Mouse (Mus musculus) c-Kit-positive CD71-positive TER-119-negative erythroid progenitor cells, embryonic 14.5 days (primary cell): ENCODE data around the gene Trim44.

ENCODE experiments used
- DNase-seq: peaks from one replicate; pipeline ENCODE4 v3.0.0-alpha.2; 2013; ENCODE audit warnings: low read depth

Gene Trim44

DNA sequence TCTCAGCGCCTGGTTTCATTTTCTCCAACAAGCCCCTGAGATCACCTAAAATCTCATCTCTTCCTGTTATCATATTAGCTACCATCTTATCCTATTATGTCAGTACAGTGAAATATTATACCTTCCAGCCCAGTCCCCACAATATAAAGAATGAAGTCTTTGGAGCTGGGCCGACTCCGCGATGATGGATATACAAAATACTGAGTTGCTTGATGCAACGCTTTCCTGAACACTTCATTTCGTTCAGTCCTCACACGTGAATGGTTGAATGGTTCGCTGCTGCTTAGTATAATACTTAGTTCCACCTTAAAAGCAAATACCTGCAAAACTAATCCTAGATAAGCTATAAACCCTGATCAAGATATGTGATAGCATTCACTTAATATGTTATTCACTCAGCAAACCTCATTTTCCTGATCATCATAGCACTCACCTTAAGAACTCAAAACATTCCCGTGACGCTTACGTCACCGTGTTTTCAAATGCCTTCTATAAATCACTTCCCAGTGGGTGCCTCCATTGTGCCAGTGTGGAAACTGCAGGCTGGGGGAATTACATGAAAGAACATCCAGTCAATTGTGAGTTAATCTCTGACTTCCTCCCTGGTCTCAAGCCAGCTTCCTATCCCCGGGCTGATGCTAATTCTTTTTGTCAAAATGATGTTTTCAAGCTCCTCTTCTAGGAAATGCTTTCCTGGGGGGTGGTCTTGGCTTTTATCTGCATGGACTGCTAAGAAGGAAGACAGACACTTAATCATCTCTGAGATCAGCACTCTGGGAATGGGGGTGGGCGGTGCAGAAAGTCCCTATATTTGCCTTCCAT, at the start of gene Trim44:
Gene Trim44 (minus strand): TSS at position 466 of the 822 bp plus-strand sequence.
- no peak for DNase-seq

DNA sequence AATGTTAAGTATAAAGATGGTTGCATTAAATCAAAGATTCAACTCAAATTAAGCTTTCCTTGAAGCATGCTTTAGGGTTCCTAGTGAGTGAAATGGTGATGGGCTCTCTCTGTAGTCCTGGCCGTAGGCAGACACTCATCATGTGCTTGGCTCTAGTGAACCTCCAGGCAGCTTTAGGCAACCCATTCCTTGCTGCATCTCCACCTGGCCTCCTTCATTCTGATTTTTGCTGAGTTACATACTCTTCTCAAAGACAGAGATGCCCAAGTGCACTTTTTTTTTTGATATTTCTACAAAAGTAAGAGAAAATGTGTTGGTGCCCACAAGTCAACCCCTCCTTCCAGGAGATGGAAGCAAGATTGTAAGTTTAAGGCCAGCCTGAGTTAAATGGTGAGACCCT, 47.5 kb upstream of the Trim44 start:
- no peak for DNase-seq

DNA sequence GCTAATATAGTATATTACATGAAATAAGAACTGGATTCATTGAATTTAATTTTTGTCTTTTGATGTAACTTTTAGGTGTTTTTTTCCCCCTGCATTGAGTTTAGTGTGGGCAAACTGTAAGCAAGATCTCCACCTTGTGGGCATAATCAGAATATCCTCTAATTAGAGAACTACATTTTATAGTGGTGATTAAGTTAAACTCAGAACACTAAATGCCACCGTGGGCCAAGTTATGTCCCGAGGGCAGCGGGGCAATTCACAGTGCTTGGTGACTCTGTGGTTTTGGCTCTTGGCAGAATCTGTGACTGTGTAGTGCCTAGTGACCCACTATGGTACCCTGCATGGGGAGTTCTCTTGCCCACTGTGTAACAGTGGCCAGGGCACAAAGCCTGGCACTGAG, 45.8 kb upstream of the Trim44 start:
- no peak for DNase-seq

DNA sequence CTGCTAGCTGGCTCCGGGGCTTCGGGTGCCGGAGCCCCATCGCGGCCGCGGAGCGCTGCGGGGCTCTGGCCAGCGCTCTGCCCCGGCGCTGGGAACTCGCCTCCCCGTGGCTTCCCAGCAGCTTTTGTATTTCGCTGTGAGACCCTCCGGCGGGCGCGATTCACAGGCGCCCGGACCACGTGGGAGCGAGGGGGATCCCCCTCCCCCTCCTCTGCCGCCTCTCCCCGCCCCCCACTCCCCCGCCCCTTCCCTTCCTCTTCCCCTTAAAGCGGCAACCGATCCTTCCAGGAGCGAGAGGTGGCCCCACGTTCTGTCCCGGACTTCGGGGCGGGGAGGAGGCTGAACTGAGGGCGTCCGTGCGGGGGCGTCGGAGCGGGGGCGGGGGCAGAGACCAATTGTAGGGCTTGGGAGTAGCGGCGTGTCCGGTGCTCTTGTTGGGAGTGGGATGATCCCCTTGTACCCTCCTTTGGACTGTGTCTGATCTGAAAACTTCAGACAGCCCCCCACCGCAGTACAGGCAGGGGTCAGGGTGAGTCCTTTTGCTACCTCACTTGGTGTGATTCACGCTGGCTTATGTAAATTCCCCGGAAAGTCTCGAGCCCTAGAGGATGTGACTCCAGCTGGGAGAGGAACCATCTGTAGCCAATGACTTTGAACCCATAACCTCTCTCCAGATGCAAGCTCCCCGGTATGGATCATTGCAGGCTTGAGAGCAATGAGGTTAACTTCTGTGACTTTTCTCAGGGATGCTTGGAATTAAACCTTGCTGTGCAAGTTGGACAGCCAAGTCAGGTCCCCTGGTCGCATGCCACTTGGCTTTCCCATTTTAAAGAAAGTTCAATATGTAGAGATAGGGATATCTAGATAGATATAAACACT, 44.3 kb upstream of the Trim44 start, which contains the start of gene Fjx1:
Gene Fjx1 (minus strand): TSS at position 829 of the 879 bp plus-strand sequence.
- DNase-seq: no peak

DNA sequence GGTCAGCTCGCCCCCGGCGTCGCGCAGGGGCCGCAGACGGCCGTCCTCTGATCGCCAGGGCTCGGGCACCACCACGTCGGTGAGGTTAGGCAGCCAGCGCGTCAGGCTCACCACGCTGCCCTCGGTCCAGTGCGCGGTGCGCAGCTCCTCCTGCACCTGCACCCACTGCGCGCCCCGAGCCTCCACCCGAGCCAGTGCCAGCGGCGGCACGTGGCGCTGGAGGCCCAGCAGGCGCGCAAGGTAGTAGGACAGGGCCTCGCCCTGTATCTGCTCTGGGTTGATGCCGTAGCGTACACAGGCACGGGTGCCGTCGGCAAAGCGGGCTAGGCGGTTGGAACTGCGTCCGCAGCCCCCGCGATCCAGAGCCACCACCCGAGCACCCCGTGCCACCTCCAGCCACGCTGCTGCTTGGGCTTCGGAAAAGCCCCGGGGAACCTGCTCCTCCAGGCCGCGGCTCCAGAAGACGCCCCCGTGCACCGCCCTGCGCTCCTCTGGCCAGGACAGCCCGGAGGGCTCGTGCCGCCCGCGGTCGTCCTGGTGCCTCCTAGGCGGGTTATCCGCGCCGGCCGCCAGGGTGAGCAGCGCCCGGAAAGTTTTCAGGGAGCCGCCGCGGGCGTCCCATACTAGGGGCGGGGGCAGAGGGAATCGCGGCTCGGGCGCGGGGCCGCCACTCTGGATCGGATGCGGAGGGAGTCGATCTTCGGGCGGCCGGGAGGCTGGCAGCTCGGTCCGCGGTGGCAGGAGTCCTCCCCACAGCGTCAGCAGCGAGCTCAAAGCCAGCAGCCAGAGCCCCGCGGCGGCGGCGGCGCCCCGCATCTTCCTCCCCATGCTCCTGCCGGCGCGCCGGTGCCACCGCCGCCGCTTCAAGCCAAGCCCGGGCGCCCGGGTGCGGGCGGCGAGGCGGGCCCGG, 43.4 kb upstream of the Trim44 start:
- DNase-seq: no peak

DNA sequence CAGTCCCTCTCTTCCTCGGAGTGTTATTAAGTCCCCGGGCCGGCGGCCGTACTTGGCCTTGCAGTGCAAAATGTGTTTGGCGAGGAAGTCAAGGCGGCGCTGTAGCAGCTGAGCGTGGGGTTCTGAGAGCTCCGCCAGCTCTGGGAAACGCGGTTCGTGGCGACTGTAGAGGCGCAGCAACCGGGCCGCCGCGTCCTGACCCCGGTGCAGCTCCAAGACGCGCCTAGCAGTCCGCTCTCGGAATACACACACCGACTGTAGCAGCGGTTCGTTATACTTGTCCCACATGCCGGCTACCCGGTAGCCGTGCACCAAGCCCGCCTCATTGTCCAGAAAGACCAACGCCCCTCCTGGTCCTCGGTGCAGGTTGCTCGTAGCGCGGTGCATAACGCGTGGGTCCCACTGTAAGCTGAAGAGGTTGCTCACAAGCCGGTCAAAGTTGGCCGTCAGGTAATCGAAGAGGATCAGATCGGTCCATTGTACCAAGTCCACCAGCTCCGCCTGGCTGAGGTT, 42.7 kb upstream of the Trim44 start:
- DNase-seq: no peak

DNA sequence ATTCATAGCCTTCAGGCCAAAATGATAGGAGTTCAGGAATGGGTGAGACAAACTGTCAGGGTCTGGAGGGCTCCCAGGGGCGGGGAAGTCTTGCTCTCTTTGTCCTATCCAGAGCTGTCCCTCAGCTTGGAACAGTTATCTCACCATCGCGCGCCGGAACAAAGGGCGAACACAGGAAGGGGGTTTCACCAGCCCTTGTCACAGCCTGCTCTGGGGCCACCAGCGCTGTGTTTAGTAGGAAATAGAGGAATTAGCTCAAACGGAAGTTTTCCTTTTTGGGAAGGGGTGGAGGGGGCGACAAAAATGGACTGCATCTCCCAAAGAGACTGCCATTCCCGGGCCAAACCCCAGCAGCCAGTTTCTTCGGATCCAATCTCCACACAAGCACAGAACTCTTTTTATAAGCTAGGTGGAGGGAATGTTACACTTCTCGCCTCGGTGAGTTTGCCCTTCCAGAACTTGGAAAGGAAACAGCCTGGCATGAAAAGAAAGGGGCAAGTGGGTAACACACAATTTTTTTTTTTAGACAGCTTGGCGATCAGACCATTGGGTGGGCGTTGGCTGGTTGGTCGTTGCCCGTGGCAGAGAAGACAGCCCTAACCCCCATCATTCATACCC, 42.1 kb upstream of the Trim44 start:
- no peak for DNase-seq

DNA sequence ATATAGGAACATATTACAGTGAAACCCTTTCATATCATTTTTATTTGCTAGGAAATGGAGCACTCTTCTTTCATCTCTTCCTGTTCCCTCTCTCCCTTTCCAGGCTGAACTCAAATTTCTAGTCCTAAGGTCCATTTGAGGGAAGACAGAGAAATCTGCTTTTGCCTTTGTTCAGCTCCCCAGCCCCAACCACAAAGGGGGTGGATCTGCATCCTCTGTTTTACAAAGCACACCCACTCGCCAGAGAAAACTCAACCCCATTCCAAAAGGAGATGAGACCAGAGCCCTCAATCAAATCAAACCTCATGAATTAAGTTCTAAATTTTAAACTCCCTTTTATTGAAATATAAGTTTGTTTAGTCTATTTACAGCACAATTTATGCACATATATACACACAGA, 41.4 kb upstream of the Trim44 start:
- DNase-seq: no peak

DNA sequence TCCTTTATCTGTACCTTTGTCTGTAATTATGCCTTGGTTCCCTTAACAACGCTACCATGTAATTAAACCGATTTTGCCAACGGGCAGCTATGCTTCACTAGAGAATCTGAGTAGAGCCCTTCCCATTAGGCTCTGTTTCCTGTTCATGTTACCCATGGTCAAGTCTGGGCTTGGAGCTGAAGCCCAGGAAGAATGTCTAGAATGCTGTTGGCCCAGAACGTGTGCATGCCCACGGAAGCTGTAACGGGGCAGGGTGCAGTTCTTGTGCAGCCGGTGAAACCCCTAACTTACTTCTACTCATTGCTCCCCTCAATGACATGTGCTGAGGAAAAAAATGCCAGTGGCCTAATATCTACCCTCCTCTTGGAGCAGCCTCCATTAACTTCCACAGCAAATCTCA, 40.2 kb upstream of the Trim44 start:
- DNase-seq: no peak

DNA sequence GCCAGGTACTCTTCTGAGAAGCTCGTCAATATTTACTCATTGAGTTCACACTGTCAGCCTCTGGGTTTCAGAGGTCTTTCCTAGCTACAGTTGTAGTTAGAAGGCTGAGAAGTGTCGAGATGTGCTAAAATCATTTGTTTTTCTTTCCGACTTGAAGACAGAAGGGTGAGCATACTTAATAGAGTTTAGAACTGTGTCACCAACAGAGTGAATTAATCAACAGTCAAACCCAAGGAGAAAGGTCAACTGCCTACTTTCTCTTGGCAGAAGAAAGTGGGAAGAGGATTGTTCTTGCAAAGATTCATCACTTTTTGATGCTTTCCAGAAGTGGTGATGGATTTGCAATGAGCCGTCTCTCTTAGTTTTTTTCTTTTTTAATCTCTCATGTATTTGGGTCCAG, 39.2 kb upstream of the Trim44 start:
- no peak for DNase-seq

DNA sequence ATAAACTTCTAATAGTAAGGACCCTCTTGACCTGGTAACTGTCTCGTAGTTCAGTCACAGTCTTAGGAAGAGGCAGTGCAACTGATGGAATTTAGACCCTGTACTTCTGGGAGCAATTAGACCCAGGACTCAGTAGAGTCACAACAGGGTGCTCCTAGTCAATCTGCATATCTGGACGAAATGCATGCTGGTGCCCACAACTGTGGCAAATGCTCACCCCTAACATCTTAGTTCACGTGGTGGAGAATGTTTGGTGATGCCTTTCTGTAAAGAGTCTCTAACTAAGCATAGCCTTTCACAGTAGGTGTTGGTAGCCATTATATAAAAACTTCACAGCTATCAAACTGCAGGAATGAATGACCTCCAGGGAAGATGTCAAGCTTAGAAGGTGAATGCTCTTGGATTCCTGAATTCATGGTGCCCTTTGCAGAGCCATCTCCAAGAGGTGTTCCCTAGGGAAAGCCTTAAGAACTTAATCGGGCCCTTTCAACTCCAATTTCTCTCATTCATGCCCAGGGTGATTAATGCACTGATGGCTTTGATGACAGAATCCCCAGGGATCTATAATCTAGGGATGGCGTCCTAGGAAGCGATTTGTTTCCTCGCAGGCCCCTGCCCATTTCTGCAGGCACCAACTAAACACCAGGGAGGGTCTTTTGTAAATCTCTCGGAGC, 29.9 kb upstream of the Trim44 start:
- DNase-seq: no peak

DNA sequence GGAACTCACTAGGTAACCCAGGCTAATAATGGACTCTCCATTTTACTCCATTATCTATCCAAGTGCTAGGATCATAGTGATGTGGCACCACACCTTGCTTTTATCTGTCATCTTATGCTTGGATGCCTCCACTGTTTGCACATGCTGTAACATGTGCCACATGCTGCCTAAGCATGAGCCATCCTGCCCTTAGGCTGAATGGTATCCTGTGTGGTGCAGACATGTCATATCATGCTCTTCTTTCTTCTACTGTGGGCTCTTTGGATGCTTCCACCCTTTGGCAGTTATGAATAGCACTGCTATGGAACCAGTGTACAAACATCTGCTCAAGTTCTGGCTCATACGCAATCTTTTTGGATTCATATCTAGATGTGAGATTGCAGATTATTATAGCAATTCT, 26.3 kb upstream of the Trim44 start:
- no peak for DNase-seq

DNA sequence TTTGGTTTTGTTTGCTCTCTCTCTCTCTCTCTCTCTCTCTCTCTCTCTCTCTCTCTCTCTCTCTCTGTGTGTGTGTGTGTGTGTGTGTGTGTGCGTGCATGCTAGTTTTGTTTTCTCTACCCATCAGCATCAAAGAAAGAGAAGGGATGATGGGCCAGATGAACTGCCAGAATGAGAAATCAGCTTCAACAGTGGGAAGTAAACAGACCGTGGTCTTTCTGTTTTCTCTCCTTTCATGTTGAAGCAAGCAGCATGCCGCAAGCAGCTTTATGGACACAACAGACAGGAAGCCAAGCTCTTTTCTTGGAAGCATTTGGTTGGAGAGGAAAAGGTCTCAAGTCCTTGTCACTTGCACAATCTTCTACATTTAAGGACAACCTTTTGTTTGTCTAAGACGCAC, 23.5 kb upstream of the Trim44 start:
- DNase-seq: no peak

DNA sequence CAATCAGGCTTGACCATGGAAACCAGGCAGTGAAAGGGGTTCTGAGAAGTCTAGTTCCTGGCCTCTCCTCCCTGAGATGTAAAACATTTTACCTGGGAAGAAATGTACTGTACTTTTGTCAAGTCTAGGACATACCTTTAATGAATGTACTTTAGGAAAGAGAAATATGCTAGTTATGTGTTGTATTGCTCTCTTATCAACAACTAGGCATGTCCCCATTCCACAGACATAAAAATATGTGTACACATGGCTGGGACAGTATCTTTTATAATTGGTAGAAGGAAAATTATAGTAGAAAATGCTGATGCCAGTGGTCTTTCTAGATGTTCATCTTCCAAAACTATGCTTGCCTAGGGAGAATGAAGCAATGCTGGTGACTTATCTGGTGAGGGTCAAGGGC, 20.3 kb upstream of the Trim44 start:
- no peak for DNase-seq

DNA sequence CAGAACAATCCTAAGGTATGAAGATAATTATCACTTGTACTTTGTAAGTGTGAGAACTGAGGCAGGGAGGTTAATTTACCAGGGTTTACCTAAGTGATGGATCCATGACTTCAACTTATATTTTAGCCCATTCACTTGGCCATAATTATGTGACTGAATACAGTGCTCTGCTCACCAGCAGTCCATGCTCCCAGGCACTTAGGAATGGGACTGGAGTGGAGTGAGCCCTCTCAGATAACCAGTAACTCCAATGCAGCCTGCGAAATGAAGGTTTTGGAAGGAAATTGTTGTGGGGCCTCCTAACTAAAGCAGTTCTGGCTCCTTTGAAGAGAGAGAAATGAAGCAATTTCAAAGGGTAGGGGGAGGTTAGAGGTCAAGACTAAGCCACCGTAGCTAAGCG, 18.8 kb upstream of the Trim44 start:
- DNase-seq: no peak

DNA sequence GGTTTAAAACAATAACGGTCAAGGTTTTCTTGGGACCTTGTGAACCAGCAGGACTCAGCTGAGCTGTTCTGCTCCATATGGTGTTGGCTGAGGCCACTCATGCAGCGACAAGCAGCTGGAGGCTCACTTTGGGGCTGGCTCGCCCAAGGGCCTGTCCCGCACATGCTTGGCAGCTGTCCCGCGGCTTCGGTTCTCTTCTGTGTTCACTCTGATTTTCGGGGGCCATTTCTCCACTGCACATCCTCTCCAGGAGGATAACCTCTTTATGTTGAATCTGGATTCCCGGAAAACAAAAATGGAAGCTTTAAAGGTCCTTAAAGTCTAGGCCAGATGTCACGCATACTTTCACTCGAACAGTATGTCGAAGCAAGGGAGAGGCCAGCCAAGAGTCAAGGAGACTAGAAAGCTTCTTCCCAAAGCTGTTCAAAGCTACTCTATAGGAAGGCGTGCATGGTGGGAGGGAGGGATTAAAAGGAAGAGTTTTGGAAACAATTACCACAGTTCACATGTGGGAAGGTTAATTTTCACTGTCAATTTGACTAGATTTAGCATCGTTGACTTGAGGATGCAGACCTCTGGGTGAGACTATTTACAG, 8.6 kb upstream of the Trim44 start:
- DNase-seq: no peak

DNA sequence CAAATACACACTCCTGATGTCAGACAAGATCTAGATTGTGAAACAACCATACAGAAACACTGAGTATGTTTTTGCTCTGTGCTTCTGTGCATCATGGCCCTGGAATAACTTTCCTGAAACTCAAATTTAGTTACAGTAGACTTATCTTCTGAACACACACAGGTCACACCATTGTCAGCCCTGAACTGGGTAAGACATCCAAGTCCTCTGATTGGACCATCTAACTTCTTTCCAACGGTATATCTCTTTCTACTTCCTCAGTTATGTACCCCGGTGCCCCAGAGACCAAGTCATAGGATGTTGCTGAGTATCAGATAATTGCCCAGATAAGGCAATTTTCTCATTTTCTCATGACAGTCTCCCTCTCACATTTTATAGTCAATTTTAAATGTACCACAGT, 5.1 kb upstream of the Trim44 start:
- DNase-seq: no peak

DNA sequence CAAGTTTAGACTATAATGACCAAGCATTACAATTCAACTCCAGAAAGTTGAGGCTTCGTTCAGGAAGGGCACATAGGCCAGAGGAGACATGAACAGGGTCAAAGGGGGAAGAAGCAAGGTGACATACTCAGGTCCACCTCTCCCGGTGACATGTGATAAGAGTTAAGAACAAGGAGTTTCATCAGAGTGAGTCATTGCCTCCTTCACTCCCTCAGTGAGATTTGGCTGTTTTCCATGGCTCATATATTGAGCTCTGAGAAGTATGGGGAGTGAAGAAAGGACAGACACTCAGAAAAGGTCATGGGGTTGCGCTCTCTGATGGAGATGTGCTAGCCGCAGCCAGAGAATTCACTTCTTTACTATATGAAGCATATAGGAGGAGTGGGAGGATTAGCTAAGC, 3.0 kb upstream of the Trim44 start:
- DNase-seq: no peak

DNA sequence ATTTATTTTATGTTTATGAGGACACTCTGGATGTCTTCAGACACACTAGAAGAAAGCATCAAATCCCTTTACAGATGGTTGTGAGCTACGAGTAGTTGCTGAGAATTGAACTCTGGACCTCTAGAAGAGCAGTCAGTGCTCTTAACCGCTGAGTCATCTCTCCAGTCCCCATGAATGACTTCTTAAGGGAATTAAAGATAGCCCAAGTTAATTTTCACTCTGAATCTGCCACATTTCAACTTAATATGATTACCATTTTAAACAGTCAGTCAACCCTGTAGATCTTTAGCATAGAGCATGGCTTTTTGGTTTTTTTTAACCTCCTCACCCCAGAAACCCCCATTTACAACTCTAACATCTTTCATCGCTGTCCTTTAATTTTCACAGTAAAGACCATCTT, 2.1 kb upstream of the Trim44 start:
- no peak for DNase-seq
